Mouse (Mus musculus) spleen, adult 2 months (tissue): Measurements from ENCODE around the gene Slc8b1.

Source experiments
- CTCF ChIP-seq: fragments of 200-500 bp; IDR thresholded peaks from 2 replicates; pipeline ENCODE4 v1.5.1; 2011; ENCODE audit warnings: mild to moderate bottlenecking, inconsistent platforms; ENCODE audit not compliant: insufficient read depth, insufficient read length, insufficient replicate concordance; ENCODE audit errors: extremely low read depth
- POLR2A ChIP-seq: fragments of 200-500 bp; IDR thresholded peaks from 2 replicates; pipeline ENCODE4 v1.6.1; 2011; ENCODE audit warnings: low read depth, low read length, inconsistent platforms

- no peak for TF ChIP-seq CTCF
- no peak for TF ChIP-seq POLR2A
Measured at GRCm38 (mm10) chr5:120512911-120513555, 2.1 kb downstream of the Slc8b1 start.
